Mouse (Mus musculus) embryonic facial prominence, embryonic 14.5 days (tissue): ENCODE measurements at regions not wholly inside any gene's neighbourhood (a gene's known extent, or its start where the extent isn't known, plus 50 kb on each side); places are given as distances from the start of the nearest gene placed in this dataset.

Experiments used
- ATAC-seq: fragments of 200-750 bp; cut with Nextera tagmentation; 2 replicates; pipeline ENCODE4 v1.8.0; 2017; ENCODE audit warnings: low read depth, moderate number of reproducible peaks, moderate TSS enrichment
- DNase-seq: peaks from one replicate; pipeline ENCODE4 v3.0.0-alpha.2; 2015; ENCODE audit warnings: low spot score
- H3K27ac ChIP-seq: fragments of 300-500 bp; sonication (generic); replicated peaks from 2 replicates; pipeline ENCODE4 v1.5.1; 2014; ENCODE audit warnings: low read depth, mild to moderate bottlenecking, low read length, moderate library complexity
- H3K27me3 ChIP-seq: fragments of 300-500 bp; sonication (generic); replicated peaks from 2 replicates; pipeline ENCODE4 v1.6.1; 2014; ENCODE audit warnings: low read length; ENCODE audit not compliant: control insufficient read depth, insufficient read depth
- H3K36me3 ChIP-seq: fragments of 300-500 bp; sonication (generic); 2 replicates; pipeline ENCODE4 v1.6.1; 2014; ENCODE audit warnings: low read length, mixed read lengths; ENCODE audit not compliant: control insufficient read depth, insufficient read depth
- H3K4me1 ChIP-seq: fragments of 300-500 bp; sonication (generic); 2 replicates; pipeline ENCODE4 v1.6.1; 2014; ENCODE audit warnings: antibody characterized with exemption, low read length; ENCODE audit not compliant: control insufficient read depth, insufficient read depth
- H3K4me2 ChIP-seq: fragments of 300-500 bp; sonication (generic); 2 replicates; pipeline ENCODE4 v1.6.1; 2014; ENCODE audit warnings: low read depth, mild to moderate bottlenecking, low read length, moderate library complexity, mixed read lengths
- H3K4me3 ChIP-seq: fragments of 300-500 bp; sonication (generic); 2 replicates; pipeline ENCODE4 v1.5.1; 2014; ENCODE audit warnings: low read depth, mild to moderate bottlenecking, low read length
- H3K9ac ChIP-seq: fragments of 300-500 bp; sonication (generic); 2 replicates; pipeline ENCODE4 v1.6.1; 2014; ENCODE audit warnings: low read depth, mild to moderate bottlenecking, low read length, moderate library complexity, mixed read lengths
- H3K9me3 ChIP-seq: fragments of 300-500 bp; sonication (generic); 2 replicates; pipeline ENCODE4 v1.6.1; 2016; ENCODE audit warnings: low read length; ENCODE audit not compliant: control insufficient read depth
- WGBS: fragments of 180-500 bp; shearing (Covaris S2); extraction: QIAGEN DNeasy Blood & Tissue Kit; methylation state at CpG from one replicate; pipeline ENCODE4 v1.1.7; 2014; 5-methylcytosine and 5-hydroxymethylcytosine counted together

DNA sequence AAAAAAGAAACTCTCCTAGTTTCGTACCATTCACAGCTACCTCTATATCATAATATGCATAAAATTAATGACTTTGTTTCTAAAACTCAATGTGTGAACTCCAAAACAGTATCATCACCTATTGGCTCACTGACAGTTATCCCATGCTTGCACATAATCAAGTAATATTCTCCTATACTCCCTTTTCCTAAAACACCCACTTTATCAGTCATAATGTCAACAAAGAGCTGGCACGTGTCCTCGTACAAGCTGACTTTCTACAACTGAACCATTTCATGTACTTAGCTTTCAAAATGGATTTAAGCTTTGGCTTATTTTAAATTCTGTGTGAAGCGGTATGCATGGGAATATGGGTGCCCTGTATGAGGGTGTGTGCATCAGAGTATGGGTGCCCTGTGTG lies 58.0 kb upstream of the Golim4 start:
- ATAC-seq: no peak
- WGBS: 90% methylated on average over 4 of the region's 4 CpGs
- H3K27ac ChIP-seq: no peak overlapping the region
- H3K27me3 ChIP-seq: no peaks in the 10 kb centered on the region
- H3K4me1 ChIP-seq: no peaks in the 10 kb centered on the region
- H3K9ac ChIP-seq: no peak overlapping the region
- no peak overlapping the region for H3K4me3 ChIP-seq
- no peaks in the 10 kb centered on the region for H3K9me3 ChIP-seq
- DNase-seq: no peak
- no peaks in the 10 kb centered on the region for H3K36me3 ChIP-seq
- no peak overlapping the region for H3K4me2 ChIP-seq

DNA sequence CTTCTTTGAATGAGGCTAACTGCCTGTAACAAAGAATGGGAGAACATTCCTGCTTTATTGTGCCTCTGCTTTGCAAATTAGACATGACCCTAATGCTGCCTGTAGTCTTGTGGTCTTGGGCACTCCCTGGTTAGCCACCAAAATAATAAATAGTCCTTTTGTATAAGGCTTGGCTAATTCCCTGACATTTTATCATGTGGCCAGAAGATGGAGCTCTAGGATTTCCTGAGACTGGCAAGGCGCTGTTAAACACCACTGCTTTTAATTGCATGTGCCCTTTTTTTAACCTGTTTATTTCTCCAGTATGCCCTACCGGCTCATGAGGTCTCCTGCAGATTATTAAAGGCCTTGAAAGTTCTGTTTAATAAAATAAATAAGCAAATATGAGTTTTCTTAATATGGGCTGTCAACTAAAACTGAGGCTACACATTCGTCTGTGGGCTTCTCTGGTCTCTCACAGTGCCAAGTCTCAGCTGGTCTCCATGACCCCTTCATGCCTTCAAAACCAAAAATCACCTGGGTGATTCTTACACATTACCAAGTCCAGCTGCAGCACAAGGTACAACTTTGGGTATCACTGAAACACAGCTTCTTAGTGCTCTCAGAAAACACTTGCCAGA lies 51.9 kb upstream of the Golim4 start:
- H3K27me3 ChIP-seq: no peaks in the 10 kb centered on the region
- no peak overlapping the region for H3K4me3 ChIP-seq
- no peak overlapping the region for H3K4me2 ChIP-seq
- H3K9ac ChIP-seq: no peak overlapping the region
- no peaks in the 10 kb centered on the region for H3K4me1 ChIP-seq
- DNase-seq (peak; percentile 56), ATAC-seq (0 out of 2 replicates have a peak, but pooled peaks have one; percentile 44)
- H3K36me3 ChIP-seq: no peaks in the 10 kb centered on the region
- 22% methylated on average over 3 of the region's 3 CpGs for WGBS
- H3K9me3 ChIP-seq: no peaks in the 10 kb centered on the region
- no peak overlapping the region for H3K27ac ChIP-seq
